7 mouse cellular contexts compared by ENCODE assay signal in the genomic region with DNA sequence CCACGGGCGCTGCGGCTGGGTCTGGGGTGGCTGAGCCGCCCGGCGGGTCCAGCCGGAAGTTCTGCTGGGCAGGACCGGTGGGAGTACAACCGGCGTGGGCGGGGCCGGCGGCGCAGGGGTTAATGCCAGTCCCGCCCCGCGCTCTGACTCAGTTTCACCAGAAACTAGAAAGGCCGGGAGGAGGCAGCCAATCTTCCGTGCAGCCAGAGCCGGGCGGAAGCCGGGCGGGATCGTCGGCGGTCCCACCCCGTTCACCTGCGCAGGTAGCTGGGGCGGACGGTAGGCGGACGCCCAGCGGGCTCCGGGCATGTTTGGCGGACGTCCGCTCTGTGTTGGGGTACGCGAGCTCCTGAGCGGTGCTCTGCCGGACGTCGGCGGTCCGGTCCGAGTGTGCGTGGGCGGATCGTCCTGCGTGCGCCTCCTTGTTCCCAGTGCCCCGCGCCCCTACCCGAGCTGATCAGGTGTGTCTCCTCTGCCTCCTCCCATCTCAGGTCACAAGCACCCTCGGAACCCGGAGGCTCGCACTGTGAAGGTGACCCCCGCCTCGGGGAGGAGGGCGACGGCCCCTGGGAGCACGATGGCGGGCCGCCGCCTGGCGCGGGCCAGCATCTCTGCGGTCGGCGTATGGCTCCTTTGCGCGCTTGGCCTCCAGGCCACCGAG. TPM values are rescaled to one million over a fixed set of nuclear protein-coding genes. Genes with fewer than 3 reads are reported as not detected.
A peak's percentile ranks its signal among the peaks of the same experiment; 100 is the strongest.
DNase-seq lines count a peak whose midpoint lies in the region; ATAC-seq lines count a peak whose summit lies in the region.

A gene (plus strand): TSS at position 153 of the 661 bp plus-strand sequence.

- no peaks in the 10 kb centered on the region for H3K9me3 ChIP-seq in forebrain, embryonic 16.5 days (ENCODE audit: control insufficient read depth, low read length)
- peaks cover 4% of the 10 kb centered on the region; the same call in 1 of the 2 replicates for H3K9me3 ChIP-seq in megakaryocyte, embryonic 14.5 days

- no peak within 1 kb of the TSS for H3K27ac ChIP-seq in forebrain, embryonic 16.5 days (ENCODE audit: low read length)

- H3K4me2 ChIP-seq in forebrain, embryonic 16.5 days (ENCODE audit: low read length) = peak within 1 kb of the TSS; percentile 59

- WGBS in forebrain, embryonic 16.5 days = under 1% methylated on average over 72 of the region's 73 CpGs

- no peak for ATAC-seq in forebrain, embryonic 16.5 days

- H3K9ac ChIP-seq in forebrain, embryonic 16.5 days (replicated peaks; ENCODE audit: low read depth, low read length) = 0 out of 2 replicates have a peak within 1 kb of the TSS, but pooled peaks have one; percentile 12

- H3K27me3 ChIP-seq in forebrain, embryonic 16.5 days (replicated peaks; ENCODE audit: control insufficient read depth, insufficient read depth, low read length) = peaks cover 48% of the 10 kb centered on the region
- peaks cover 89% of the 10 kb centered on the region for H3K27me3 ChIP-seq in megakaryocyte, embryonic 14.5 days (replicated peaks)

- H3K4me1 ChIP-seq in forebrain, embryonic 16.5 days (replicated peaks; ENCODE audit: control insufficient read depth, insufficient read depth, low read length) = peaks cover 11% of the 10 kb centered on the region
- peaks cover 19% of the 10 kb centered on the region for H3K4me1 ChIP-seq in megakaryocyte, embryonic 14.5 days

- peak; percentile 32 for DNase-seq in CD4-positive helper T cell, adult 2 months (ENCODE audit: low read depth, low spot score)
- DNase-seq in Muller cell, postnatal 12 days (ENCODE audit: inconsistent ontology term) = peak; percentile 11
- DNase-seq in kidney, postnatal 14 days = peak; percentile 81
- peak; percentile 85 for DNase-seq in yolk sac, embryonic 10.5 days (ENCODE audit: low spot score)
- DNase-seq in cerebellum, adult 11-12 months = no peak

- peak within 1 kb of the TSS; percentile 44 for H3K4me3 ChIP-seq in forebrain, embryonic 16.5 days (replicated peaks; ENCODE audit: low read length)
- H3K4me3 ChIP-seq in megakaryocyte, embryonic 14.5 days (replicated peaks) = peak within 1 kb of the TSS; percentile 90

- no peaks in the 10 kb centered on the region for H3K36me3 ChIP-seq in forebrain, embryonic 16.5 days (ENCODE audit: control insufficient read depth, insufficient read depth)
- no peaks in the 10 kb centered on the region for H3K36me3 ChIP-seq in megakaryocyte, embryonic 14.5 days (replicated peaks; ENCODE audit: low read length)

RNA-seq across cellular contexts. Expression of the gene that starts here (rescaled TPM):
- polyA plus RNA-seq in forebrain, embryonic 16.5 days (2015; fragmentation: Nextera tagmentation; extraction: Ambion mirVana) = 0.44 and 0.57 TPM in 2 replicates
- not detected in 2 replicates for polyA plus RNA-seq in megakaryocyte, embryonic 14.5 days (2012; ENCODE audit: insufficient read depth, low replicate concordance)
